Mouse (Mus musculus): ENCODE measurements at regions not wholly inside any gene's neighbourhood (a gene's known extent, or its start where the extent isn't known, plus 50 kb on each side); places are given as distances from the start of the nearest gene placed in this dataset.

DNA sequence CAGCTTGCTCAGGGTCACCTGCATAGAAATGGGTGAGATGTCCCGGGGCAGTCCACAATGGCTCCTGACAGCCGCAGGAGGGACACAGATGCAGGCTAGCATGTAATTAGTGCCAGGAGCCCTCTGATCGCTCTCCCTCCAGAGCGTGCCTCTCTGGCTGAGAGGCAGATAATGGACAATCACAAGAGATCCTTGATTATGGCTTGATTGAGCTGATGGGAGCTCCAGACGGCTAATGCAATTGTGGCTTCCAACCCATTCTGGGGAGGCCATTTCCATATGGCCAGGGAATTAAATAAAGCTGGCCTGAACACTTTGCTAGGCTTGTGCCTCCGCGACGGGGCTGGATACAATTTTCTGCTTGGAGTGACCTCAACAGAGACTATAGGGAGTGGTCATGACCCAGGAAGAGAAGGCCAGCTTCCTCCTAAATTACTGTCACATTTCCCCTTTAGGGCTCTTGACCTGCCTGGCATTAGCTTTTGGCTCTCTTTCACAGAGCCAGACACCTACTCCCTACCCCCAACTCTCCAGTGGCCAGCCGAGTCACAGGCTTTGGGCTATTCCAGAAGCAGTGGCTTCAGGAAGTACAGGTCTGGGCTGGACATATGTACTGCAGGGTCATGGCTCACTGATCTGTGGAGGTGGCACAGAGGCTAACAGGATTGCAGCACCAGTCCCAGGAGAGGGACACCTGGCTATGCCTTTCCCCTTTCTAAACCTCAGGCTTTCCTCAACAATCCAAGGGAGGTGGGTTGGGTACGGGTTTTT is 311.8 kb downstream of the 3100002H09Rik start:
- no peak for DNase-seq (ENCODE audit: extremely low spot score in 1 of 2, low spot score in 2 of 2)
- no peak overlapping the region for H3K27ac ChIP-seq
- H3K4me3 ChIP-seq, result no peak overlapping the region
- TF ChIP-seq CTCF (IDR thresholded peaks at IDR 0.05), result no peak
- intact Hi-C loops (cut with DNase I), result no loop called here

DNA sequence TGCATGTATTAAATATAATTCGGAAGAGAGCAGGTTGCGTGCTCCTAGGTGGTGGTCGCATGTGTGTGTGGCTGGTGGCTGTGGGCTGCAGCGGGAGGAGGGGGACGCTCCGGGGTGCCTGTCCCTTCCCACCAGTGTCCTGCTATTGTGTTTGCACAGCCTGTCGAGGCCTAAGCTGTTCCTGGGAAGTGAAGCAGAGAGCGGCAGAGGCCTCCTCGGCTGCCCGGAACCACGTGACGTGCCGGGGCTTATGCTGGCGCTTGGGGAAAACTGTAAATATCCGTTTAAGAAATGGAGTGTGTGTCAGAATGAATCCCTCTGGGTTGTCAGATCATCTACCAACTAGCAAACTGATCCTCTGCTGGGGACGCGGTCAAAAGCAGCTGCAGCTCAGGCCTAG is 318.3 kb downstream of the 3100002H09Rik start:
- TF ChIP-seq CTCF (IDR thresholded peaks at IDR 0.05), result no peak
- H3K4me3 ChIP-seq, result no peak overlapping the region
- no peak overlapping the region for H3K27ac ChIP-seq
- no peak for DNase-seq (ENCODE audit: extremely low spot score in 1 of 2, low spot score in 2 of 2)
- intact Hi-C loops (cut with DNase I), result no loop called here

DNA sequence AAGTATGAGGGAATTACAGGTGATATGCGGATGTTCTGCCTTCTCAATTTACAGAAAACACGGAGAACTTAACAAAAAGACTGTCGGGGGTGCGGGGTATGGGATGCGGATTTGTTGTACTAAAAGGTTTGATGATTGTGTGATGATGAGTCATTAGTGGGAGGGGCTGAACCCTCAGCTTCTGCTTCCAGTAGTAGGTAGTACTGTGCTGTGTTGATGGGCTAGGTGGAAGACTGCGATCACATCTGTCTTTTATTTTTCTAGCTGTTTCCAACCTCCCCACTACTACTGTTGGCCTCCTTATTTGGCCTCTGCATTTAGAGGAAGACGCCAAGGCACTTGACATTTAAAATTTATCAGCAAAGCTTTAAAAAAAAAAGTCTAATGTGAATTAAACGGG is 318.8 kb downstream of the 3100002H09Rik start:
- no peak for DNase-seq (ENCODE audit: extremely low spot score in 1 of 2, low spot score in 2 of 2)
- no peak overlapping the region for H3K4me3 ChIP-seq
- H3K27ac ChIP-seq, result no peak overlapping the region
- intact Hi-C loops (cut with DNase I), result no loop called here
- TF ChIP-seq CTCF (IDR thresholded peaks at IDR 0.05), result no peak

DNA sequence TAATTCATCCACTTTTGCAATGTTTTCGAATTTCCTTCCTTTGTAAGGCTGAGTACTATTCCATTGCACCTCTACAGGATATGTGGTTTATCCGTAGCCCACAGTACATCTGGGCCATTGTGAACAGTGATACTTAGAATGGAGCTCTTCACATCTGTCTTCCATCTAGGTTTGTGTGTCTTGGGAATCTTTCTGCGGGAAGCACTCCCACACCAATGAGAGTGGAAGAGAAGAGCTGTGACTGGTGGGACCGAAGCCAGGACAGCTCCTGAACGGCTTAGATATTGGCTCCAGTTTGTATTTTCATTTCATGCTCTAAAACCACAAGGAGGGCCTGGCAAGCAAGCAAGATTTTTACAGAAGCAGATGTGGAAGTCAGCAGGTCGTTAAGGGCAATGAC is 323.1 kb downstream of the 3100002H09Rik start:
- no peak overlapping the region for H3K4me3 ChIP-seq
- TF ChIP-seq CTCF (IDR thresholded peaks at IDR 0.05), result no peak
- no peak overlapping the region for H3K27ac ChIP-seq
- intact Hi-C loops (cut with DNase I), result no loop called here
- DNase-seq (ENCODE audit: extremely low spot score in 1 of 2, low spot score in 2 of 2), result no peak

DNA sequence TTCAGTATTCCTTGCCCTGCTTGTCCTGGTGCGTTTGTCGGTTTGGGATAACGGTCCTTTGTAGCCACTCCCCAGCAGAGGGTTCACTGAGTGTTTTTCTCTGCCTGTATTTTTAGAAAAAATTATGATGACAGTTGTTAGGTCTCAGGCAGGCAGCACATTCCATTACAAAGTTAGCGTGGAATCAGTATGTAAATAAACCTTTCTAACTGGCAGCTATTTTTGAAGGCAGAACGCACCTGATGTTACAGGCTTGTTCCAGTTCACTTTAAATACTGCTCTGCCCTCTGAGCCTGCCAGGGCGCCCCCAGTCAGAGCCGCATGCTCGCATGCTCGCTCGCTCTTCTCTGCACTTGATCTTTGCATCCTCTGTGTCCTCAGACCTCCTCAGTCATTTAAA is 331.9 kb downstream of the 3100002H09Rik start:
- no peak overlapping the region for H3K27ac ChIP-seq
- no peak for DNase-seq (ENCODE audit: extremely low spot score in 1 of 2, low spot score in 2 of 2)
- no peak for TF ChIP-seq CTCF (IDR thresholded peaks at IDR 0.05)
- intact Hi-C loops (cut with DNase I), result no loop called here
- H3K4me3 ChIP-seq, result no peak overlapping the region

DNA sequence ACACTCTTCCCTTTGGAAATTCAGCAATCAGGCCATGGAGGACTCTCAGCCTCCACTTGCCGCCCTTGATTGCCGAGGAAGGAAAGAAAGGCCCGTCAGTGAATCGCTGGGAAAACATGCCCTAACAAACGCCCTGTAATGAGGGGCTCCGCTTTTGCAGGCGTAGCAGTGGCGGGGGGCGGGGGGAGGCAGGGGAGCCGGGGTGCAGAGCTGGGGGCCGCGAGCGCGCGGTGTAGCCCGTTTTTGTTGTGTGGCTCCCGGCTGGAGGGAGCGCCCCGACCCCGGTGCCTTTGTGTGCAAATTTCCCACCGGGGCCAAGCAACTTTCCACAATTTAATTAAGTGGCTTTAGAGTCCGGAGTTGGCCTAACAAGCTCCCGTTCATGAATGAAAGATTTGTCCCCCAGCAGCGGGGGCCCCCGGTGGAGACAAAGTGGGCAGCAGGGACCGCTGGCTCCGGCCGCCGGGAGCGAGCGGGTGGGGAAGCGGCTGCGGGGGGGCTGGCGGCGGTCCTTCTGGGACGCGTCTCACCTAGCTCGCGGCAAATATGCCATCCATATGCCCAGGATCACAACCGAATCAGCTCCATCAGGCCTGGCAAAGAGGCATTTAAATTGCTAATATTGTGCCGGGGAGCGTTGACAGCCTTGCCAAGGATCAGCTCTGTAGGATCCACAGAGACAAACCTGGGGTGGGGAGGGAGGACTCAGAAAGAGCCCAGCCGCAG is 333.0 kb downstream of the 3100002H09Rik start:
- intact Hi-C loops (cut with DNase I), result no loop called here
- Histone ChIP-seq H3K4me3 (peak overlapping the region; percentile 35), H3K27ac (no peak overlapping the region)
- DNase-seq (ENCODE audit: extremely low spot score in 1 of 2, low spot score in 2 of 2), result no peak
- TF ChIP-seq CTCF (IDR thresholded peaks at IDR 0.05), result no peak

DNA sequence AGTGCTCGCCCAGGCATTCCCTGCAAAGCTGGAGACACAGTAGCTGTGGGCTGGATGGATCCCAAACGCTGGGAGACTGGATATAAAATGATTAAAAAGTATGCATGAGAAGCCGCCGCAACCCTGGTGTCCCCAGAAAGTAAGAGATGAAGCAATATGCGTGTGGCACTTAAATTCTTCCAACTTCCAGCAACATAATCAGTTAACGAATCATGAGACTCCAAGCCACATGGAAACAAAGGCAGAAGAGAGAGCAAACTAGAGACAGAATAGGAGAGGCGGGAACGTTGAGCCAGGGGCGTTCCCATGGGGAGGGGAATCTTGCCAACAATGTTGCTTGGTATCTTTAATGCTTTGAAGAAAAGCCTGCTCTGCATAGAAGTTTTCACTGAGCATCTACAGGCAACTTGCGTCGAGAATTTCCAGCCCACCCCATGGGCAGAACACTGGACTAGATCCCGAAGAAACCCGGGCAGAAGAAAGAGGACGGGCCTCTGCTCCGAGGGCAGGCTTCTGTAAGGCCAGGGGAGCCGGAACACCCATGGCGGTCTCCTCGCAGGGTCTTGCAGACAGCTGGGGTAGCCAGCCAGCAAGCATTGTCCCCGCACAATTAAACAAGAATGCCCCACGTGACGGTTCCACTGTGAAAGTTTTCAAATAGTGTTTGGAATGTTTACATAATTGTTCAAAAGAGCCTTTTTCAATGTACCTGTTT is 333.7 kb downstream of the 3100002H09Rik start:
- no peak overlapping the region for H3K27ac ChIP-seq
- no peak for DNase-seq (ENCODE audit: extremely low spot score in 1 of 2, low spot score in 2 of 2)
- peak overlapping the region; percentile 35; the same call in 1 of the 2 replicates for H3K4me3 ChIP-seq
- intact Hi-C loops (cut with DNase I), result no loop called here
- TF ChIP-seq CTCF (IDR thresholded peaks at IDR 0.05), result no peak

DNA sequence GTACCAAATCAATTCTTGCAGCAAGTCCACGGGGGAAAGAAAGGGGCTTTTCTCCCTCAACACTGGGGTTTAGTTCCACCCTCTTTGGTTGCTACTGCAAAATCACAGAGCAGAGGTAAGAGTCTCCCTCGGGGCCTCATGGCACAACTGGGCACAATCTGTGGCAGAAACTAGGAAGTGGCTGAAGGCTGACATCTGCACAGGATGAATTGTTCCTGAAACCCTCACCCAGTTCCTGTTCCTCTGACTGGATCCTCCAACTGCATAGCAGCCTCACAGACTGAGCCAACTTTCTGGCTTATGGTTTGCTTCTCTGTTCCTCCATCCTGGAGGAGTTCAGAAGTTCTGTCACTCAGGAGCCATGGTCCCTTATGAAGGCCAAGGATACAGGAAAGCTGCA is 338.6 kb downstream of the 3100002H09Rik start:
- intact Hi-C loops (cut with DNase I), result no loop called here

DNA sequence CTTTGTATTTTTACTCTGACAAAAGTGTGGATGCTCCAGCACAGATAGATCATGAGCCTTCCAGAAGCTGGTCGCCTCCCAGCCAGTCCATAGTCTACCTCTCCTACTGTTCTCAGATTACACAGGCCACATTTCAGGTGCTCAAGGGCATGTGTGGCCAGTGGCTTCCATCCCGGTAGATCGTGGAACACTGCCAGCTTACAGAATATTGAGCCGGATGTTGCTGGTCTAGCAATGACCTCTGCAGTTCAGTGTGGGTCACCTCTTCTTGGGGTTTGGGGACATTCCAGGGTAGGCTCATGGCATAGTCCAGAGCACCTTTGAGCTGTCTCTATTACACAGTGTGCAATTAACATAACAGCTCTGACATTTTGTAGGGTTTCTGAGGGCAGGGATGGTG is 342.2 kb downstream of the 3100002H09Rik start:
- intact Hi-C loops (cut with DNase I), result no loop called here
- no peak overlapping the region for H3K27ac ChIP-seq
- TF ChIP-seq CTCF (IDR thresholded peaks at IDR 0.05), result no peak
- H3K4me3 ChIP-seq, result no peak overlapping the region
- no peak for DNase-seq (ENCODE audit: extremely low spot score in 1 of 2, low spot score in 2 of 2)

More for the DNA sequence above, 338.6 kb downstream of the 3100002H09Rik start:
- H3K27ac ChIP-seq, result no peak overlapping the region
- TF ChIP-seq CTCF (IDR thresholded peaks at IDR 0.05), result no peak
- DNase-seq (ENCODE audit: extremely low spot score in 1 of 2, low spot score in 2 of 2), result no peak
- H3K4me3 ChIP-seq, result no peak overlapping the region

DNA sequence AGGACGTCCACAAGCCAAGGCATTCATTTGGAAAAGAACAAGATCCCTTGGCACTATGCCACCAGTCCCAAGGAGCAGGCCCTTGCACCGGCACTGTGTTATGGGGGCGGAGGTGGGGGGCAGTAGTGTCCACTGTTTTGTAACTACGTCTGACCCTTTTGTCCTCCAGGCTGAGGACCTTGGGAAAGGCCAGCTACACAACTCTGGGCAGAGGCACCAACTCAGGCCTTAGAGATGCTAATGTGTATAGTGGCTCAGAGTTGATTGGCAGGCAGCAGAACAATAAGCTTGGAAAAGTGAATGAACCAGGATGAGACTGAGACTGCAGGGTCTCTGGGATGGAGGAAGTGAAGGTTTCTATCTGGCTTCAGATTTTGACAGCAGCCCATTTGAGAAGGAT is 344.0 kb downstream of the 3100002H09Rik start:
- DNase-seq (ENCODE audit: extremely low spot score in 1 of 2, low spot score in 2 of 2), result no peak
- H3K27ac ChIP-seq, result no peak overlapping the region
- H3K4me3 ChIP-seq, result no peak overlapping the region
- TF ChIP-seq CTCF (IDR thresholded peaks at IDR 0.05), result no peak
- intact Hi-C loops (cut with DNase I), result no loop called here

DNA sequence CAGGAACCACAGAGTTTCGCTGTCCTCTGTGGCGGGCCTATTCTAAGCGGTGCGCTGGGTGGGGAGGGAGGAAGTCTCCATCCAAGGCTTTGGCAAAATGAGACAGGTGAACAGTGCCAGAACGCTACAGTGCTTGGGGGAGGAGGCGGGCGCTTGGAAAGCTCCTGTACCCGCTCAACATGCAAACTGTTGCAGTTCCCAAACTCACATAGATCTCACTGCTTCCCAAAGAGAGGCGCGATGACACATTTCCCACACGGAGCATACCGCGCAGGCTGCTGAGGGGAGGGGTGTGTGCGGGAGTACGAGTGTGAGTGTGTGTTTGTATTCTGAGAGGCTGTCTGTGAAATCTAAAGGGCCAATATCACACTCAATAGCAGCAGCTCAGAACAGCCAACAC is 345.1 kb downstream of the 3100002H09Rik start:
- peak; percentile 32 to 50 for DNase-seq (ENCODE audit: extremely low spot score in 1 of 2, low spot score in 2 of 2)
- intact Hi-C loops (cut with DNase I), result loop anchor here (1.0 kb wide), 1 partner anchor 55 kb away; no protein-coding TSS in a partner anchor
- no peak overlapping the region for H3K27ac ChIP-seq
- no peak overlapping the region for H3K4me3 ChIP-seq
- no peak for TF ChIP-seq CTCF (IDR thresholded peaks at IDR 0.05)

DNA sequence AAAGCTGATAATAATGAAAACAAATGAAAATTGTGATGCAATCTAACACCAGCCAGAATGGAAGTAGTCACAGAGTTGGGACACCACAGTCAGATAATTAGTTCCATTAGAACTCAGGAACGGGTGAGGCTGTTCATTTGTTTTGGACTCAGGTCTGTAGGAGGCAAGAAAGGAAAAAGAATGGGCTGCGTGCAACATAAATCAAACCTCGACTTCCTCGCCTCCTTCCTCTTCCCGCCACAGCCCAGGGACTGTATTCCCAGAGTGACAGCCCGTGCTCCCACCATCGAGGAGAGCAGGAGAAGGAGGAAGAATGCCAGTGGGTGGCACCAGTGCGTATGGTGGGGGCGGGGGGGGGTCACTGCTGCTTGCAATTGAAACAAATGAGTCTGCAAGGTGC is 339.2 kb upstream of the 4930535I16Rik start:
- H3K27ac ChIP-seq, result no peak overlapping the region

More for the DNA sequence above, 339.2 kb upstream of the 4930535I16Rik start:
- TF ChIP-seq CTCF (IDR thresholded peaks at IDR 0.05), result no peak
- DNase-seq (ENCODE audit: extremely low spot score in 1 of 2, low spot score in 2 of 2), result no peak
- no peak overlapping the region for H3K4me3 ChIP-seq
- intact Hi-C loops (cut with DNase I), result no loop called here
